Mouse (Mus musculus) MEL (cell line): ENCODE data around the gene Wdsub1. TPM values are rescaled to one million over a fixed set of nuclear protein-coding genes. Genes with fewer than 3 reads are reported as not detected.

Experiments
- DNase-seq: peaks from one replicate; pipeline ENCODE4 v3.0.0; 2011; ENCODE audit warnings: low read depth, low spot score
- H3K27ac ChIP-seq: 2 replicates; pipeline ENCODE4 v1.5.1; 2012; ENCODE audit warnings: low read depth, mild to moderate bottlenecking, control low read depth, low read length, moderate library complexity; ENCODE audit not compliant: control insufficient read depth
- H3K27me3 ChIP-seq, 2 experiments: fragments of 150-350 bp in 1 of 2; sonication (generic) in 1 of 2; 2 replicates each; pipeline ENCODE4 v1.6.1; 2012; ENCODE audit warnings: low read length in 2 of 2, mild to moderate bottlenecking in 2 of 2, improper control_type of control experiment in 1 of 2, moderate library complexity in 1 of 2; ENCODE audit not compliant: insufficient read depth in 2 of 2, control insufficient read depth in 1 of 2
- H3K36me3 ChIP-seq, 2 experiments: 2 replicates each; pipeline ENCODE4 v1.6.1; 2012 to 2014; ENCODE audit warnings: low read length in 2 of 2, improper control_type of control experiment in 1 of 2, inconsistent platforms in 1 of 2, mild to moderate bottlenecking in 1 of 2; ENCODE audit not compliant: insufficient read depth in 2 of 2, control insufficient read depth in 1 of 2
- H3K4me1 ChIP-seq, 2 experiments: fragments of 150-350 bp in 1 of 2; sonication (generic) in 1 of 2; 2 replicates each; pipeline ENCODE4 v1.6.1; 2012; ENCODE audit warnings: low read length in 2 of 2, improper control_type of control experiment in 1 of 2, mild to moderate bottlenecking in 1 of 2; ENCODE audit not compliant: insufficient read depth in 2 of 2, control insufficient read depth in 1 of 2
- H3K4me3 ChIP-seq, 2 experiments: fragments of 150-350 bp in 1 of 2; sonication (generic) in 1 of 2; 2 replicates each; pipeline ENCODE4 v1.5.1; 2012; ENCODE audit warnings: low read depth in 2 of 2, low read length in 2 of 2, mild to moderate bottlenecking in 2 of 2, moderate library complexity in 2 of 2, control low read depth in 1 of 2, improper control_type of control experiment in 1 of 2; ENCODE audit not compliant: control insufficient read depth in 1 of 2, insufficient read depth in 1 of 2
- H3K79me2 ChIP-seq: 2 replicates; pipeline ENCODE4 v1.6.1; 2012; ENCODE audit warnings: mild to moderate bottlenecking, low read length, moderate library complexity; ENCODE audit not compliant: control insufficient read depth, poor library complexity, insufficient read depth
- H3K9ac ChIP-seq: 2 replicates; pipeline ENCODE4 v1.6.1; 2012; ENCODE audit warnings: low read depth, mild to moderate bottlenecking, control low read depth, low read length, moderate library complexity; ENCODE audit not compliant: control insufficient read depth, poor library complexity, severe bottlenecking
- H3K9me3 ChIP-seq: fragments of 150-350 bp; sonication (generic); replicated peaks from 2 replicates; pipeline ENCODE4 v1.6.1; 2012; ENCODE audit warnings: mild to moderate bottlenecking, low read length, improper control_type of control experiment, moderate library complexity; ENCODE audit not compliant: insufficient read depth
- BHLHE40 ChIP-seq: IDR thresholded peaks from 2 replicates; pipeline ENCODE4 v1.6.1; 2012; ENCODE audit warnings: low read depth, mild to moderate bottlenecking, inconsistent platforms, low read length, improper control_type of control experiment, borderline replicate concordance
- CHD1 ChIP-seq: IDR thresholded peaks from 2 replicates; pipeline ENCODE4 v1.6.1; 2012; ENCODE audit warnings: low read depth, mild to moderate bottlenecking, inconsistent platforms, low read length, improper control_type of control experiment
- CTCF ChIP-seq, 3 experiments: IDR thresholded peaks in 2 of 3; conservative IDR thresholded peaks in 1 of 3; 2 replicates each; pipeline ENCODE4 v1.5.1; 2011 to 2012; ENCODE audit warnings: low read length in 3 of 3, low read depth in 2 of 3, mild to moderate bottlenecking in 2 of 3, improper control_type of control experiment in 1 of 3, inconsistent platforms in 1 of 3, mixed read lengths in 1 of 3, moderate library complexity in 1 of 3; ENCODE audit not compliant: control insufficient read depth in 1 of 3, insufficient read depth in 1 of 3, poor library complexity in 1 of 3, severe bottlenecking in 1 of 3
- E2F4 ChIP-seq: IDR thresholded peaks from 2 replicates; pipeline ENCODE4 v1.6.1; 2011; ENCODE audit warnings: low read depth, low read length, improper control_type of control experiment, borderline replicate concordance
- ELF1 ChIP-seq: IDR thresholded peaks from 2 replicates; pipeline ENCODE4 v1.6.1; 2014; ENCODE audit warnings: low read depth, mild to moderate bottlenecking, inconsistent platforms, low read length, improper control_type of control experiment, moderate library complexity
- ETS1 ChIP-seq: IDR thresholded peaks from 2 replicates; pipeline ENCODE4 v1.6.1; 2012; ENCODE audit warnings: low read depth, mild to moderate bottlenecking, inconsistent platforms, low read length, improper control_type of control experiment, moderate library complexity
- GABPA ChIP-seq: IDR thresholded peaks from 2 replicates; pipeline ENCODE4 v1.6.1; 2012; ENCODE audit warnings: low read depth, mild to moderate bottlenecking, inconsistent platforms, low read length, improper control_type of control experiment, moderate library complexity
- GATA1 ChIP-seq: IDR thresholded peaks from 2 replicates; pipeline ENCODE4 v1.6.1; 2011; ENCODE audit warnings: low read depth, low read length, improper control_type of control experiment
- JUND ChIP-seq: IDR thresholded peaks from 2 replicates; pipeline ENCODE4 v1.6.1; 2011; ENCODE audit warnings: low read depth, mild to moderate bottlenecking, improper control_type of control experiment, low read length
- MAX ChIP-seq: IDR thresholded peaks from 2 replicates; pipeline ENCODE4 v1.6.1; 2011; ENCODE audit warnings: low read length, improper control_type of control experiment
- MAZ ChIP-seq: IDR thresholded peaks from 2 replicates; pipeline ENCODE4 v1.6.1; 2012; ENCODE audit warnings: low read depth, mild to moderate bottlenecking, inconsistent platforms, low read length, improper control_type of control experiment
- MEF2A ChIP-seq: IDR thresholded peaks from 2 replicates; pipeline ENCODE4 v1.6.1; 2014; ENCODE audit warnings: low read depth, mild to moderate bottlenecking, inconsistent platforms, low read length, improper control_type of control experiment; ENCODE audit not compliant: poor library complexity, insufficient replicate concordance, severe bottlenecking; ENCODE audit errors: extremely low read depth
- MYB ChIP-seq: IDR thresholded peaks from 2 replicates; pipeline ENCODE4 v1.6.1; 2011; ENCODE audit warnings: mild to moderate bottlenecking, low read depth, low read length, improper control_type of control experiment
- MYC ChIP-seq: IDR thresholded peaks from 2 replicates; pipeline ENCODE4 v1.6.1; 2011; ENCODE audit warnings: low read depth, mild to moderate bottlenecking, low read length, improper control_type of control experiment, moderate library complexity
- NELFE ChIP-seq: IDR thresholded peaks from 2 replicates; pipeline ENCODE4 v1.6.1; 2011; ENCODE audit warnings: low read depth, low read length, improper control_type of control experiment
- NRF1 ChIP-seq: IDR thresholded peaks from 2 replicates; pipeline ENCODE4 v1.6.1; 2014; ENCODE audit warnings: low read depth, mild to moderate bottlenecking, inconsistent platforms, low read length, improper control_type of control experiment, moderate library complexity; ENCODE audit not compliant: poor library complexity, insufficient read depth, severe bottlenecking
- POLR2A ChIP-seq, 2 experiments: IDR thresholded peaks; 2 replicates each; pipeline ENCODE4 v1.6.1; 2011 to 2012; ENCODE audit warnings: low read length in 2 of 2, mild to moderate bottlenecking in 2 of 2, control low read depth in 1 of 2, improper control_type of control experiment in 1 of 2, low read depth in 1 of 2, moderate library complexity in 1 of 2; ENCODE audit not compliant: control insufficient read depth in 1 of 2, insufficient read depth in 1 of 2, poor library complexity in 1 of 2
- POLR2AphosphoS2 ChIP-seq: IDR thresholded peaks from 2 replicates; pipeline ENCODE4 v1.6.1; 2011; ENCODE audit warnings: low read length, improper control_type of control experiment
- SMC3 ChIP-seq: IDR thresholded peaks from 2 replicates; pipeline ENCODE4 v1.6.1; 2011; ENCODE audit warnings: low read depth, low read length, improper control_type of control experiment
- TAL1 ChIP-seq: IDR thresholded peaks from 2 replicates; pipeline ENCODE4 v1.6.1; 2012; ENCODE audit warnings: mild to moderate bottlenecking, inconsistent platforms, low read length, moderate library complexity, mixed read lengths
- TCF12 ChIP-seq: IDR thresholded peaks from 2 replicates; pipeline ENCODE4 v1.6.1; 2014; ENCODE audit warnings: low read depth, mild to moderate bottlenecking, inconsistent platforms, low read length, improper control_type of control experiment, moderate library complexity
- USF1 ChIP-seq: IDR thresholded peaks from 2 replicates; pipeline ENCODE4 v1.6.1; 2014; ENCODE audit warnings: low read depth, mild to moderate bottlenecking, inconsistent platforms, low read length, improper control_type of control experiment, moderate library complexity
- USF2 ChIP-seq, 2 experiments: IDR thresholded peaks; 2 replicates each; pipeline ENCODE4 v1.6.1; 2011 to 2012; ENCODE audit warnings: improper control_type of control experiment in 2 of 2, low read length in 2 of 2, borderline replicate concordance in 1 of 2, inconsistent platforms in 1 of 2, low read depth in 1 of 2, mild to moderate bottlenecking in 1 of 2; ENCODE audit not compliant: insufficient read depth in 1 of 2
- ZC3H11A ChIP-seq: IDR thresholded peaks from 2 replicates; pipeline ENCODE4 v1.6.1; 2012; ENCODE audit warnings: low read depth, mild to moderate bottlenecking, inconsistent platforms, low read length, improper control_type of control experiment
- ZKSCAN1 ChIP-seq: IDR thresholded peaks from 2 replicates; pipeline ENCODE4 v1.6.1; 2012; ENCODE audit warnings: low read depth, mild to moderate bottlenecking, inconsistent platforms, low read length, improper control_type of control experiment, moderate library complexity
- ZMIZ1 ChIP-seq: IDR thresholded peaks from 2 replicates; pipeline ENCODE4 v1.6.1; 2012; ENCODE audit warnings: low read depth, mild to moderate bottlenecking, inconsistent platforms, low read length, improper control_type of control experiment, moderate library complexity
- polyA plus RNA-seq, 2 experiments: library from polyadenylated mRNA; stranded (reverse) in 1 of 2; unstranded in 1 of 2; fragments of >175 nt in 1 of 2; fragments of >200 nt in 1 of 2; gene quantifications; 2 replicates each; pipeline versions ENCODE4 v1.2.1 to v1.2.4; 2012; ENCODE audit warnings: low replicate concordance in 2 of 2, low read depth in 1 of 2; ENCODE audit not compliant: insufficient read length in 2 of 2, insufficient read depth in 1 of 2, missing spikeins in 1 of 2
- total RNA-seq: library from RNA; depleted of rRNA; stranded (reverse); fragments of 300-350 nt; gene quantifications from 2 replicates; pipeline ENCODE4 v1.2.3, GENCODE M21; 2012; rRNA removed

Wdsub1 gene
- 16.5 and 19.3 TPM in 2 replicates for total RNA-seq
- polyA plus RNA-seq, result 10 to 100 TPM in 1 of 2 experiments, not detected in 1; 19.5 TPM

GRCm38 (mm10) chr2:59881831-59882741 is at the start of gene Wdsub1:
Wdsub1 (minus strand) TSS chr2:59882591.
- peaks cover 2 to 12% of the 10 kb centered on the region in 2 experiments; a peak in 1 of 4 replicates for H3K4me1 ChIP-seq
- peak within 1 kb of the TSS; percentile 51; the same call in 1 of the 2 replicates for H3K27ac ChIP-seq
- DNase-seq, result peak; percentile 95
- peak within 1 kb of the TSS; percentile 84 for H3K4me3 ChIP-seq
- no peaks in the 10 kb centered on the region for H3K27me3 ChIP-seq
- TF ChIP-seq NRF1 (peak; percentile 97; the same call in 1 of the 2 replicates), USF2 (IDR thresholded peaks at IDR 0.05; ENCODE audit: borderline replicate concordance in 1 of 2, insufficient read depth in 1 of 2, low read depth in 1 of 2, low read length in 2 of 2) (peak in 1 of 2 experiments; percentile 68; a peak in 3 of 4 replicates), POLR2A (IDR thresholded peaks at IDR 0.05; ENCODE audit: control insufficient read depth in 1 of 2, insufficient read depth in 1 of 2, low read depth in 1 of 2, low read length in 2 of 2, poor library complexity in 1 of 2) (peak in 1 of 2 experiments; percentile 78; a peak in 2 of 4 replicates), TCF12 (peak; percentile 7; the same call in 1 of the 2 replicates), JUND (no peak), E2F4 (no peak), CTCF (IDR thresholded peaks at IDR 0.05 in 2 of 3, conservative IDR thresholded peaks at IDR 0.05 in 1 of 3; ENCODE audit: control insufficient read depth in 1 of 3, insufficient read depth in 1 of 3, low read depth in 2 of 3, low read length in 3 of 3, poor library complexity in 1 of 3, severe bottlenecking in 1 of 3) (peak in 1 of 3 experiments; percentile 36; a peak in 3 of 6 replicates), CHD1 (no peak), MYB (no peak), GATA1 (no peak), ZC3H11A (no peak), GABPA (no peak), USF1 (peak; percentile 96), BHLHE40 (peak; percentile 77; the same call in 1 of the 2 replicates), SMC3 (0 out of 2 replicates have a peak, but pooled peaks have one; percentile 2), ZMIZ1 (0 out of 2 replicates have a peak, but pooled peaks have one; percentile 43), MAX (peak; percentile 84), ELF1 (peak; percentile 30; the same call in 1 of the 2 replicates), POLR2AphosphoS2 (peak; percentile 37; the same call in 1 of the 2 replicates), ETS1 (peak; percentile 34; the same call in 1 of the 2 replicates), MYC (no peak), NELFE (peak; percentile 84), MAZ (no peak), TAL1 (no peak), ZKSCAN1 (no peak), MEF2A (no peak)
- H3K79me2 ChIP-seq, result peaks cover 2% of the 10 kb centered on the region; the same call in 1 of the 2 replicates
- peak within 1 kb of the TSS; percentile 87 for H3K9ac ChIP-seq
- no peaks in the 10 kb centered on the region for H3K9me3 ChIP-seq
- H3K36me3 ChIP-seq, result no peaks in the 10 kb centered on the region
